Comparison of ENCODE assay signal across 7 mouse cellular contexts in the genomic region with DNA sequence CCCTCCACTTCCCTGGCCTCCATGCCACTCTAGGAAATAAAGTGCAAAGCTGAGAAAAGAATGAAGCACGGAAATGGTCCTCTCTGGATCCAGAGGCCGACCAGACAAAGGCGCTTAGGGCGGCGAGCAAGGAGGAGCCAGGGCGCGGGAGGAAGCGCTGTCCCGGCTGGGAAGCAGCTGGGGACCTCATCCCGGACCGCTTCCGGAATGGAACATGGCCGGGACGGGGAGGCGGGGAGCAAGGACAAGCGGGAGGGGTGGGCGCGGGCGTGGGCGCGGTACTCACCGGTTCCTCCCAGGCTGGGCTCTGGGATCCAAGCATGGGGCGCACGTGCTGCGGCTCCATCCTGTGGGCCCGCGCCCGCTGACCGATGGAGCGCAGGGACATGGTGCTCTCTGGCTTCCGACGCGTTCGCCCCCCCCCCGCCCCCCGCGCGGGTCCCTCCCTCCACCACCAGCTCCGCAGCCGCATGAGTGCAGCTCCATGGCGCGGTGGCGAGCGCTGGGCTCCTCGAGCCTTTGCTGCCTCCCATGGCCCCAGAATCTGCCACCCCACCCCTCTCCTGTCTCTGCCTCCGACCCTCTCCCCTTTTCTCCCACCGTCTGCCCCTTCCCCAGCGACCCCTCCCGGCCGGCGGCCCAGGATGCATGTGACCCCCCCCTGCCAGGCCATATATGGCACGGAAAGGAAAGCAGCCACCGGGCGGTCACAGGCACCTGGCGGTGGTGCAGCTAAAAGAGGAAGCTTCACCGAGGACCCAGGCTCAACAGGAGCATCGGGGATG. TPM values are rescaled to one million over a fixed set of nuclear protein-coding genes. Genes with fewer than 3 reads are reported as not detected.
DNase-seq lines count a peak whose midpoint lies in the region; ATAC-seq lines count a peak whose summit lies in the region.
"Not testable (repeated sequence)": the region's sequence is repeated elsewhere in the genome, so short reads cannot be mapped to it uniquely, and the experiment has no call there.

A gene (minus strand): TSS at position 320 of the 785 bp plus-strand sequence.

- H3K9me3 ChIP-seq in liver, embryonic 11.5 days (ENCODE audit: control insufficient read depth, low read length); neural tube, embryonic 11.5 days (ENCODE audit: control insufficient read depth, low read length); stomach, embryonic 15.5 days: not testable (repeated sequence)

- not testable (repeated sequence) for ATAC-seq in liver, embryonic 11.5 days (replicated peaks; ENCODE audit: low FRiP score); neural tube, embryonic 11.5 days (ENCODE audit: insufficient read depth, low FRiP score, low TSS enrichment); stomach, embryonic 15.5 days (ENCODE audit: insufficient read depth, low FRiP score, low read depth)

- peak within 1 kb of the TSS; percentile 47 for H3K4me2 ChIP-seq in liver, embryonic 11.5 days
- peak within 1 kb of the TSS; percentile 55 for H3K4me2 ChIP-seq in neural tube, embryonic 11.5 days (ENCODE audit: low read depth)
- H3K4me2 ChIP-seq in stomach, embryonic 15.5 days: peak within 1 kb of the TSS; percentile 79

- H3K9ac ChIP-seq in liver, embryonic 11.5 days (ENCODE audit: low read depth, low read length); stomach, embryonic 15.5 days: not testable (repeated sequence)
- H3K9ac ChIP-seq in neural tube, embryonic 11.5 days (ENCODE audit: low read length): peak within 1 kb of the TSS; percentile 41

- H3K36me3 ChIP-seq in liver, embryonic 11.5 days (ENCODE audit: control insufficient read depth, insufficient read depth, low read length); neural tube, embryonic 11.5 days (ENCODE audit: control insufficient read depth, insufficient read depth, low read length); stomach, embryonic 15.5 days: not testable (repeated sequence)

- not testable (repeated sequence) for H3K27ac ChIP-seq in liver, embryonic 11.5 days (ENCODE audit: low read depth, low read length); neural tube, embryonic 11.5 days (ENCODE audit: low read depth, low read length); stomach, embryonic 15.5 days

- H3K27me3 ChIP-seq in liver, embryonic 11.5 days (replicated peaks; ENCODE audit: control insufficient read depth, insufficient read depth, low read length); neural tube, embryonic 11.5 days (ENCODE audit: control insufficient read depth, insufficient read depth, low read length); stomach, embryonic 15.5 days (replicated peaks): not testable (repeated sequence)

- DNase-seq in cerebellum, postnatal 10 days: peak; percentile 38 to 50
- DNase-seq in frontal cortex, postnatal 10 days (ENCODE audit: low spot score in 2 of 2): peak; percentile 9 to 49
- DNase-seq in heart, postnatal 36 days: peak; percentile 66 to 69
- peak; percentile 50 to 62 for DNase-seq in kidney, postnatal 36 days
- peak; percentile 34 for DNase-seq in liver, embryonic 11.5 days (ENCODE audit: low spot score)
- DNase-seq in neural tube, embryonic 11.5 days (ENCODE audit: low spot score): peak; percentile 70

- H3K4me1 ChIP-seq in liver, embryonic 11.5 days (replicated peaks; ENCODE audit: control insufficient read depth, insufficient read depth, low read length); neural tube, embryonic 11.5 days (ENCODE audit: control insufficient read depth, insufficient read depth, low read length); stomach, embryonic 15.5 days: not testable (repeated sequence)

- peak within 1 kb of the TSS; percentile 33 for H3K4me3 ChIP-seq in liver, embryonic 11.5 days (ENCODE audit: low read depth, low read length)
- H3K4me3 ChIP-seq in neural tube, embryonic 11.5 days (ENCODE audit: low read depth, low read length): peak within 1 kb of the TSS; percentile 38
- peak within 1 kb of the TSS; percentile 49 for H3K4me3 ChIP-seq in stomach, embryonic 15.5 days (replicated peaks)

- 2% methylated on average over 48 of the region's 57 CpGs for WGBS in liver, embryonic 11.5 days
- under 1% methylated on average over 31 of the region's 57 CpGs for WGBS in neural tube, embryonic 11.5 days
- WGBS in stomach, embryonic 15.5 days: 1% methylated on average over 42 of the region's 57 CpGs

- intact Hi-C loops in heart, postnatal 36 days (cut with DNase I): not testable (repeated sequence)

RNA-seq across cellular contexts. Expression of the gene that starts here (rescaled TPM):
- under 1 TPM in 1 of 2 experiments, not detected in 1; 0.19 TPM for total RNA-seq in heart, postnatal 36 days (2021)
- polyA plus RNA-seq in liver, embryonic 11.5 days (2014; fragmentation: Nextera tagmentation; extraction: Ambion mirVana): 0.21 and 0.25 TPM in 2 replicates
- polyA plus RNA-seq in neural tube, embryonic 11.5 days (2014; fragmentation: Nextera tagmentation; extraction: Ambion mirVana): 1.7 and 1.9 TPM in 2 replicates
- 1.3 TPM in 2 replicates for polyA plus RNA-seq in stomach, embryonic 15.5 days (2015; fragmentation: Nextera tagmentation; extraction: Ambion mirVana)

Comparison
In these comparisons a context has a peak if more than half of its experiments do, and no peak if none do; other contexts are left out.
1. Peak in DNase-seq in heart, postnatal 36 days; RNA of the gene not detected or under 1 TPM.
2. Peak in DNase-seq, H3K4me3 ChIP-seq and H3K4me2 ChIP-seq in liver, embryonic 11.5 days; RNA of the gene not detected or under 1 TPM.